Mouse (Mus musculus): ENCODE data around the gene Tbx1.
A peak's percentile ranks its signal among the peaks of the same experiment; 100 is the strongest.

Tbx1 gene

DNA sequence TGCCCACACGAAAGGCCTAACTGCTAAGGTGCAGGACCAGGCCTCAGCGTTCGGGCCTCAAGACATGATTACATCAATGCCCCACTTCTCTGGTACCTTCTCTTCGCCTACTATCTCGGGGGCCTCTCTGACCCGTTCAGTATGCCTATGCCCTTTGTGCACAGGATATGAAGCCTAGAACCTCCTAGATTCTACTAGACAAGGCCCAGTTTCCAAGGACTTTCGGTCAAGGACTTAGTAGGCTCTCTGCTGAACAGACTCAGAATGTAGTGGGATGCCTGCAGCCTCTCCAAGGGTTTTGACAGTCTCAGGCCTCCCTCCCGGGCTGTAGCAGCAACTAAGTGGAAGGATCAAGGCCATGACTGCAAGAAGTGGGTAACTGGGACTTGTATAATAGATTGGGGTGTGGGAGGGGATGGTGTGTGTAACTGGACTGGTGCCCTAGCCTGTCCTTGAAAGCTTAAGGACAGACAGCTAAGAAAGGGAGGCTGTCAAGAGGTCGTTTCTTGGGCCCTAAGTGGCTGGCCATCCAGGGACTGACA is 1.3 kb downstream of the Tbx1 start:
- H3K4me1 ChIP-seq (replicated peaks; ENCODE audit: low read depth, low read length), result peaks cover 52% of the 10 kb centered on the region
- H3K4me3 ChIP-seq (replicated peaks; ENCODE audit: low read length), result peak overlapping the region; percentile 61; the same call in 1 of the 2 replicates
- no peaks in the 10 kb centered on the region for H3K9me3 ChIP-seq (ENCODE audit: low read length)
- H3K27me3 ChIP-seq (ENCODE audit: insufficient read depth, low read length), result peaks cover 96% of the 10 kb centered on the region
- TF ChIP-seq CTCF (conservative IDR thresholded peaks at IDR 0.05; ENCODE audit: low read length) (no peak), POU5F1 (IDR thresholded peaks at IDR 0.05; ENCODE audit: borderline replicate concordance, low read length) (no peak), NANOG (IDR thresholded peaks at IDR 0.05; ENCODE audit: borderline replicate concordance, low read length) (no peak)
- no peaks in the 10 kb centered on the region for H3K36me3 ChIP-seq (ENCODE audit: insufficient read depth, low read length)

DNA sequence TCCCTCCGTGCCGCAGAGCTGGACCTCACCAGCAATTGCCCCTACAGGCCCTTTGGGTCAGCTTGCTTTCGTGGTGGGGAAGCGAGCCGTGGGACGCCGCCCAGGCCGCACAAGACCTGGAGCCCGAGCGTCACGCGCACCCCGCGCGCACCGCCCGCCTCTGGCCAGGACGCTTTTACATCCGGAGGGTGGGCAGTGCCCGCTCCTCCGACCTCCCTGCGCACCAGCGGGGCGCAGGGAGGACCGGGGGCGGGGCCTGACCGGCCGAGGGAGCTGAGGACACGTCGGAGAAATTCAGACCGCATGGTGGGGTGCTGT is 1.8 kb downstream of the Tbx1 start:
- TF ChIP-seq POU5F1 (IDR thresholded peaks at IDR 0.05; ENCODE audit: borderline replicate concordance, low read length) (no peak), NANOG (IDR thresholded peaks at IDR 0.05; ENCODE audit: borderline replicate concordance, low read length) (no peak), CTCF (conservative IDR thresholded peaks at IDR 0.05; ENCODE audit: low read length) (no peak)
- peaks cover 96% of the 10 kb centered on the region for H3K27me3 ChIP-seq (ENCODE audit: insufficient read depth, low read length)

DNA sequence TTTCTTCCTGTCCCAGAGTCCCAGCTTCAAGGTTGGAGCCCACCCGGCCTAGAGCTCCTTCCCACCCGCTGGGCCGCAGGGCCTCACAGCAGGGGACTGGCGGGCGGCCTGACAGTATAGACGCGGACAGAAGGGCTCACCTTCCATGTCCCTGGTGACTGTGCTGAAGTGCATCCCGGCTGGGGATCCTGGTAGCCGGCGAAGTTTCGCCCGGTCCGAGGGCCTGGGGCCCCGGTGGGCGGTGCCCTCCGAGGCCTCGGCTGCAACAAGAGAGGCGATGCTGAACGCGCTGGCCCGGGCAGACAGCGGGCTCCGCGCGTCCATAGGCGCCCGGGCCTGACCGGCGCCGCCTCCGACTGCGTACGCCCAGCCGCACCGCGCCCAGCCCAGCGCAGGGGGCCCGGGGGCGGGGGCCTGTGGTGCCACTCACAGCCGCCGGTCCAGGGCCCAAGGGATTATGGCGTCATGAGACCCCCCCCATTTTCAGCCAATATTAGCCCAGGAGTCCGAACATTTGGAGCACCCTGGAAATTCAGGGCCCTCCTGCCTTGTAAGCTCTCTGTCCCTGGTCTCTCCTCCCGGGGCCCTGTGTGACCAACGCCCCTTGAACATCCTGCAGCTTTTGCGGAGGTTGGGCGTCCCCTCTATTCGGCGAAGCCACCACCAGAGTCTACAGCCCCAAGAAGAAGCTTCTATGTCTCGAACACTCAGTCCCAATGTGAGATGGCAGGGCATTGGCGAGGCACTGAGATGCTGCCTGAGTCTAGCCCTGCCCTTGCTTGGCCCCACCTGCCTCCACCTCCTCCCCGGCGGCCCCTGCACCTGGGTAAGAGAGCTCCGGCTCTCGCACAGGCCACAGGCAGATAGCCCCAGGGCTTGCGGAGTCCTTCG is 2.4 kb downstream of the Tbx1 start:
- Histone ChIP-seq H3K36me3 (ENCODE audit: insufficient read depth, low read length) (no peaks in the 10 kb centered on the region), H3K9me3 (ENCODE audit: low read length) (no peaks in the 10 kb centered on the region), H3K27me3 (ENCODE audit: insufficient read depth, low read length) (peaks cover 96% of the 10 kb centered on the region), H3K4me3 (replicated peaks; ENCODE audit: low read length) (peak overlapping the region; percentile 61), H3K4me1 (replicated peaks; ENCODE audit: low read depth, low read length) (peaks cover 52% of the 10 kb centered on the region)
- TF ChIP-seq NANOG (IDR thresholded peaks at IDR 0.05; ENCODE audit: borderline replicate concordance, low read length), result no peak
- no peak for TF ChIP-seq POU5F1 (IDR thresholded peaks at IDR 0.05; ENCODE audit: borderline replicate concordance, low read length)
- no peak for TF ChIP-seq CTCF (conservative IDR thresholded peaks at IDR 0.05; ENCODE audit: low read length)

More for the DNA sequence above, 1.8 kb downstream of the Tbx1 start:
- peak overlapping the region; percentile 61 for H3K4me3 ChIP-seq (replicated peaks; ENCODE audit: low read length)
- H3K36me3 ChIP-seq (ENCODE audit: insufficient read depth, low read length), result no peaks in the 10 kb centered on the region
- no peaks in the 10 kb centered on the region for H3K9me3 ChIP-seq (ENCODE audit: low read length)
- peaks cover 52% of the 10 kb centered on the region for H3K4me1 ChIP-seq (replicated peaks; ENCODE audit: low read depth, low read length)

DNA sequence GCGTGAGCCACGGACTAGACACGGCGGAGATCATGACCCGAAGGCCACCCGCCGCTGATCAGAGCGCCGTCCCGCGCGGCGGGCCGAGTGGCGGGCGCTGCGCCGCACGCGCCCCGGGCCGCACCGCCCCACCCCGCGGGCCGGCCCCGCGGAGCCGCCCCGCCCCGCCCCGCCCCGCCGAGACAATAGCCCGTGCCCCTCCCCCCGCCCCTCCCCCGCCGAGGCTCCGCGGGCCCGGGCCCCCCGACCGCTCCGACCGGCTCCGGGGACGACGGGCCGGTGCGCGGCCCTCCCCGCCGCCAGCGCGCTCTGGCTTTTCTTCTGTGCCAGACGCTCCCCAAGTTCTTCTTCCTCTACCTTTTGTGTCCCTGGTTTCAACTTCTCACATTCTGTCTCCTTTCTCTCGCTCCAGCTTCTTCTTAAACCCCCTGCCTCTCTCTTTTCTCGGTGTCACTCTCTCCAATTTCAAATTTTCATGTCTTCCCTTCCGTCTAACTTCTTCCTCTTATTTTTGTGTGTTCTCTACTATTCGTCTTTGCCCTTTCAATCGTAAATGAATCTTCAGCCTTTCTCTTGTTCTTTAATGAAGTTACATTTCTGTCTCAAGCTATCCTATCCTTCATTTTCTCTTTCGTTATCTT is 3.4 kb downstream of the Tbx1 start:
- no peak for TF ChIP-seq POU5F1 (IDR thresholded peaks at IDR 0.05; ENCODE audit: borderline replicate concordance, low read length)
- Histone ChIP-seq H3K4me1 (replicated peaks; ENCODE audit: low read depth, low read length) (peaks cover 57% of the 10 kb centered on the region), H3K36me3 (ENCODE audit: insufficient read depth, low read length) (no peaks in the 10 kb centered on the region), H3K4me3 (replicated peaks; ENCODE audit: low read length) (peak overlapping the region; percentile 62), H3K27me3 (ENCODE audit: insufficient read depth, low read length) (peaks cover 98% of the 10 kb centered on the region), H3K9me3 (ENCODE audit: low read length) (no peaks in the 10 kb centered on the region)

DNA sequence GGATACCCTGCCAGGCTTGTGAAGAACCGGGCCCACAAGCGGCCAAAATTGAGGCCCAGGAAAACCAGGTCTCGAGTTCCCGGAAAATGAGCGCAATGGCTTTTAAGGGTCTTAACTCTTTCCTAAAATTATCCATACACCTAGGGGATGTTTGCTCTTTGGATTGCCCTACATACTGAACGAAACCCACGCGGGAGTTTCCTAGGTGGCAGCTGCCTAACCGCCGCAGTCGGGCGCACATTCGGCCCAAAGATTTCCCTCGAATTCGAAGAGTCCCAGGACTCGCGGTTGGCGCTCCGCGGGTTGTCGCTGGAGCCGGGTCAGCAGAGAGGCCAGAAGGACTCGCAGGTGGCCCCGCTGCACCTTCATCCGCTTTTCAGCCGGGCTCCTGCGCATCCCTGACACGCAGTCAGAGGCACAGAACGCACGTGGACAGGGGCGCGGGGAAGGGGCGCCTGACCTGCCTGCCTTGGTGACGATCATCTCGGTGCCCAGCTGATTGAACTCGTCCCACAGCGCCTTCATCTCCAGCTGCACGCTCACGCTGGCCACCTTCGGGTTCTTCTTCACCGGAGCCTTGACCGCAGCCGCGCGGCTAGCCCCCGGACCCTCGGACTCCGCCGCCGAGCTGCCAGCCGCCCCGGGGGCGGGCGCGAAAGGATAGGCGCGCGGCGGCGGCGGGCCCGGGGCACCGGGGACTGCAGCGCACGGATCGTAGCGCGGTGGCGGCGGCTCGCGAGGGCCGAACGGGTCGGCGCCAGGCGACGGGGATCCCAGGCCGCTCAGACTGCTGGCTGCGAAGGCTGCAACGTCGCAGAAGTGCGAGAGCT is 4.2 kb downstream of the Tbx1 start:
- Histone ChIP-seq H3K9me3 (ENCODE audit: low read length) (no peaks in the 10 kb centered on the region), H3K4me1 (replicated peaks; ENCODE audit: low read depth, low read length) (peaks cover 54% of the 10 kb centered on the region), H3K36me3 (ENCODE audit: insufficient read depth, low read length) (no peaks in the 10 kb centered on the region), H3K27me3 (ENCODE audit: insufficient read depth, low read length) (peaks cover 98% of the 10 kb centered on the region), H3K4me3 (replicated peaks; ENCODE audit: low read length) (peak overlapping the region; percentile 62)
- TF ChIP-seq NANOG (IDR thresholded peaks at IDR 0.05; ENCODE audit: borderline replicate concordance, low read length) (no peak), POU5F1 (IDR thresholded peaks at IDR 0.05; ENCODE audit: borderline replicate concordance, low read length) (no peak), CTCF (conservative IDR thresholded peaks at IDR 0.05; ENCODE audit: low read length) (no peak)

DNA sequence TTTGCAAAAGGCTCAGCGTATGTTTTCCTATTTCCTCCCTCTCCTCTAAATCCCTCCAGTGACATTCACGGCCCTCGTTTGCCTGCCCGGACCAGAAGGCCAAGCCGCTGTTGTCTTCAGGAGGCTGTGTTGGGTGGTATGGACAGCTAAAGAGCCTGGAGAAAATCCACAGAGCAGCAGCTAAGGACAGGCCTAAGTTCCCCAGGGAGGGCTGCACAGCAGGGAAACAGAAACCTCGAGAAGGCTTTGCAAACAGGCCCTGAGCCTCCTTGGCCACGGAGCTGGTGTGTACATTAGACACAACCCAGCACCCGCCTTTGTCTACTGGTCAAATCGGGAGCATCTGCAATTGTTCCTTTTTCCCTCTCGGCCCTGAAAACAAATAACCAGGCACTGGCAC is 4.8 kb downstream of the Tbx1 start:
- Histone ChIP-seq H3K27me3 (ENCODE audit: insufficient read depth, low read length) (peaks cover 98% of the 10 kb centered on the region), H3K9me3 (ENCODE audit: low read length) (no peaks in the 10 kb centered on the region), H3K36me3 (ENCODE audit: insufficient read depth, low read length) (no peaks in the 10 kb centered on the region), H3K4me3 (replicated peaks; ENCODE audit: low read length) (0 out of 2 replicates have a peak overlapping the region, but pooled peaks have one; percentile 62), H3K4me1 (replicated peaks; ENCODE audit: low read depth, low read length) (peaks cover 52% of the 10 kb centered on the region)
- TF ChIP-seq CTCF (conservative IDR thresholded peaks at IDR 0.05; ENCODE audit: low read length) (no peak), POU5F1 (IDR thresholded peaks at IDR 0.05; ENCODE audit: borderline replicate concordance, low read length) (no peak), NANOG (IDR thresholded peaks at IDR 0.05; ENCODE audit: borderline replicate concordance, low read length) (no peak)

DNA sequence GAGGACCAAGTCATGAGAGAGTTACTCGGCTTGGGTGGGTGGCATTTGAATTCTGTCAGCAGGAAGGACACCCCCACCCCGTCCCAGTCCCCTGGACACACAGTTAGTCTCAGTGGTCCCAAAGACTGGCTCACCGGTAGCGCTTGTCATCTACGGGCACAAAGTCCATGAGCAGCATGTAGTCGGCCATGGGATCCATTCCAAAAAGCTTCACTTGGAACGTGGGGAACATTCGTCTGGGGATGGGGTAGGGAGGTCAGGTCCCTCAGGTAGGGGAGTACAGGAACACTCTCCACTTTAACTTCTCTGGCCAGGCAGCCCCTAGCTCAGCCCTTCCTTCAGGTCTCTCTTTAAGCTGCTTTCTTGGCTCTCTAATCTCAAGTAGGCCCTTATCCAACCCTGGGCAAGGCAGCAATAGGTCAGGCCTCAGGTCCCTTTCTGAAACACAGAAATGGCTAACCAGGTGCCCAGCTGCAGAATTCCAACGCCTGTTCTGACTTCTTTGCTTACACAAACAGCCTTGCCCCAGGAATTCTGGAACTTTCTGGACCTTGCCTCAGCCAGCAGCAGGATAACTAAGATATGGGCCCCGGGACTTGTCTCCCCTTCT is 5.5 kb downstream of the Tbx1 start:
- Histone ChIP-seq H3K4me1 (replicated peaks; ENCODE audit: low read depth, low read length) (peaks cover 45% of the 10 kb centered on the region), H3K36me3 (ENCODE audit: insufficient read depth, low read length) (no peaks in the 10 kb centered on the region), H3K27me3 (ENCODE audit: insufficient read depth, low read length) (peaks cover 98% of the 10 kb centered on the region), H3K9me3 (ENCODE audit: low read length) (no peaks in the 10 kb centered on the region), H3K4me3 (replicated peaks; ENCODE audit: low read length) (no peak overlapping the region)
- TF ChIP-seq POU5F1 (IDR thresholded peaks at IDR 0.05; ENCODE audit: borderline replicate concordance, low read length), result no peak
- no peak for TF ChIP-seq CTCF (conservative IDR thresholded peaks at IDR 0.05; ENCODE audit: low read length)
- no peak for TF ChIP-seq NANOG (IDR thresholded peaks at IDR 0.05; ENCODE audit: borderline replicate concordance, low read length)

All from E14TG2a.4 (cell line).